Mouse (Mus musculus) C2C12 (cell line): ENCODE results near the gene Cd36. TPM values are rescaled to one million over a fixed set of nuclear protein-coding genes. Genes with fewer than 3 reads are reported as not detected.

Experiments
- H3K27me3 ChIP-seq: one replicate; pipeline ENCODE4 v1.6.1; 2011; ENCODE audit not compliant: control insufficient read depth, insufficient read depth, insufficient read length
- H3K36me3 ChIP-seq: one replicate; pipeline ENCODE4 v1.6.1; 2011; ENCODE audit not compliant: control insufficient read depth, insufficient read depth
- H3K4me3 ChIP-seq: one replicate; pipeline ENCODE4 v1.5.1; 2011; ENCODE audit warnings: mild to moderate bottlenecking, control low read depth; ENCODE audit not compliant: poor library complexity, insufficient read depth, severe bottlenecking
- H3K79me2 ChIP-seq: one replicate; pipeline ENCODE4 v1.6.1; 2011; ENCODE audit not compliant: control insufficient read depth, insufficient read depth
- H3K79me3 ChIP-seq: one replicate; pipeline ENCODE4 v1.6.1; 2011; ENCODE audit warnings: low read depth, control low read depth
- H3ac ChIP-seq: one replicate; pipeline ENCODE3; 2011; ENCODE audit warnings: low read depth; ENCODE audit not compliant: control insufficient read depth, insufficient read length
- CEBPB ChIP-seq: IDR thresholded peaks from one replicate; pipeline ENCODE4 v1.6.1; 2011; ENCODE audit warnings: low read depth, mild to moderate bottlenecking, control low read depth, moderate library complexity
- CTCF ChIP-seq: IDR thresholded peaks from one replicate; pipeline ENCODE4 v1.5.1; 2011; ENCODE audit not compliant: control insufficient read depth, insufficient read depth, insufficient read length
- FOSL1 ChIP-seq: IDR thresholded peaks from one replicate; pipeline ENCODE4 v1.8.0; 2011; ENCODE audit warnings: mild to moderate bottlenecking, low read length; ENCODE audit not compliant: poor library complexity, insufficient read depth, severe bottlenecking
- MAX ChIP-seq: IDR thresholded peaks from one replicate; pipeline ENCODE4 v1.6.1; 2011; ENCODE audit warnings: mild to moderate bottlenecking, control low read depth
- MYOD1 ChIP-seq: IDR thresholded peaks from one replicate; pipeline ENCODE4 v1.6.1; 2011; ENCODE audit warnings: low read depth; ENCODE audit not compliant: control insufficient read depth, insufficient read length
- MYOG ChIP-seq: IDR thresholded peaks from one replicate; pipeline ENCODE4 v1.6.1; 2011; ENCODE audit not compliant: control insufficient read depth, insufficient read length; ENCODE audit errors: extremely low read depth
- USF1 ChIP-seq: IDR thresholded peaks from one replicate; pipeline ENCODE4 v1.6.1; 2011; ENCODE audit warnings: low read depth, mild to moderate bottlenecking, control low read depth, moderate library complexity
- polyA plus RNA-seq: library from polyadenylated mRNA; unstranded; fragments of >200 nt; fragmentation: generic; extraction: Trizol; gene quantifications from one replicate; pipeline ENCODE4 v1.2.1, GENCODE M21; 2012; ENCODE audit warnings: missing spikeins

The Cd36 gene
- polyA plus RNA-seq, 1 experiment: 0.01 TPM

DNA sequence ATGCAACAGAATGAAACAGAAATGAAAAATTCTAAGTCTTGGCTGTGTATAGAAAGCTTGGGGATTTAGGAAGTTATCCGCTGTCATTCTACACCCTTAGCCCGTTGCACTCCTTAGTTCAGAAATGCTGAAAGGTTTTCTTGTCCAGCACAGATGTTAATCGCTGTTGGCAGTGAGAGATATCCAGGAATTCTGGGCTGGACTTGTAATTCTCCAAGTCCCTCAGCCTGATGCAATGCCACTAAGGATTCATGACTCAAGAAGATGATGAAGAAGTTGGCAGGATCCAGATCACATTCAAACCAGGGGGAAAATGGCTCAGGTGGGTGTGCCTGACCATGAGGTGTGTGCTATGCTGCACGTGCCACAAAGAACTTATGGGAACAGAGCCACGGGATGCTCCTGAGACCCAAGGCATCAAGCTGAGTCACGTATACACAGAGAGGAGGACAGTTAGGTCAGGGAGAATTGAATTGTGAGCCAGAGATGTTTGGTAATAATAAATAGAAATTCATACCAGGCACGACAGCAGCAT is 135.1 kb downstream of the Cd36 start:
- Histone ChIP-seq H3K79me3 (no peaks in the 10 kb centered on the region), H3K79me2 (no peaks in the 10 kb centered on the region), H3K4me3 (no peak overlapping the region), H3K36me3 (no peaks in the 10 kb centered on the region), H3ac (no peak overlapping the region), H3K27me3 (no peaks in the 10 kb centered on the region)
- TF ChIP-seq CTCF (no peak), MYOD1 (no peak), MYOG (no peak), MAX (no peak), FOSL1 (no peak), USF1 (no peak), CEBPB (no peak)

DNA sequence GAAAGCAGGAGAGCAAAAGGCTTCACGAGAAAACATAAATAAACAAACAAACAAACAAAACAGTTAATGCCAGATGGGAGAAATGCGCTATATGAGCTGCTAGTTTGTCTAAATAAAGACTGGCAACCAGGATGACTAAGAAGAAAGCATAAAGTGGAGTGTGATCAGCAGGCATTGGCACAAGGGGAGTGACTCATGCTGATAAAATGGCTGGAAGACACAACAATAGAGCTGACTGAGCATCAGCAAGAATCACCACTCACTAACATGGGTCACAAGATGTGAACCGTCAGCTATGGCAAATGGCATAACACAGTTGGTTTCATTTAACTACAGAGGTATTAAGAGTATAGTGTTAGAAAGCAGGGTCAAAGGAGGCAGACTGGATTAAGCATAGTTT is 140.3 kb downstream of the Cd36 start:
- no peak for TF ChIP-seq CEBPB
- TF ChIP-seq FOSL1: peak; percentile 41
- no peaks in the 10 kb centered on the region for H3K27me3 ChIP-seq
- no peaks in the 10 kb centered on the region for H3K36me3 ChIP-seq
- no peaks in the 10 kb centered on the region for H3K79me2 ChIP-seq
- H3K4me3 ChIP-seq: no peak overlapping the region
- H3K79me3 ChIP-seq: no peaks in the 10 kb centered on the region
- H3ac ChIP-seq: no peak overlapping the region

DNA sequence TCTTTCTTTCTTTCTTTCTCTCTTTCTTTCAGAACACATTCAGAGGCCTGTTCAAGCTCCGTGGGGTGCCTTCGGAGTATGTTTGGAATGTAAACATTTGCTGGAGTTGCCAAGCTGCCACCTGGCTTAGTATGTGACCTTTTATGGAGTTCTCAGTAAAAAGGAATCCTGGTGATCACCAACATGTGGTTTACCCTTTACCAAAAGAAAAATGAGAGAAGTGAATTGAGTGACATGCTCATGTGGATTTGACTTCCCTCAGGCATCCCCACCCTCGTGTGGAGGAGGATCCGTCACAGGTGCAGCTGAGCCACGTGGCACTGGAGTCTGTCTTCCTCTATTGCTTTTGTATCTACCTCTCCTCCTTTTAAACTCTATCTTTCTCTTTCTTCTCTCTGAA is 141.5 kb downstream of the Cd36 start:
- Histone ChIP-seq H3K4me3 (no peak overlapping the region), H3K36me3 (no peaks in the 10 kb centered on the region), H3ac (no peak overlapping the region), H3K27me3 (no peaks in the 10 kb centered on the region), H3K79me3 (no peaks in the 10 kb centered on the region), H3K79me2 (no peaks in the 10 kb centered on the region)
- TF ChIP-seq MYOD1: peak; percentile 92
- no peak for TF ChIP-seq CEBPB
- TF ChIP-seq USF1: peak; percentile 57
- TF ChIP-seq MAX: peak; percentile 74
- no peak for TF ChIP-seq CTCF
- no peak for TF ChIP-seq FOSL1
- TF ChIP-seq MYOG: no peak

DNA sequence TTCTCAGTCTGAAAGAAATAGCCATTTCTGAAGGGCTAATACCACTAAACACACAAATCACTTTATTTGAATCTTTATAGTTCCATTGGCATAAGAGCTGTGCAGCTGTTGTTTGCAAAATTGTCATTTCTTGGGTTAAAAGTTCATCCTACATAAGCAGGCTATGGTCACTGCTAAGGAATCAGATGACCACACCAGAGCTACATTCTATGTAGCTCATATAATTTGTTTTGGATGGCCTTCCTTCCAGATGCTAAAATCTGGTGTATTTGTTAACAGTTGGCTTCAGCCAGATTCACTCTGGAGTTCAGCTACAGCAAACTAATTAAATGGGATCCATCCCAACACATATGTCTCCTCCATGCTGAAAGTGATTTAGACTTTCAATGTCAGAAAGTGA is 142.1 kb downstream of the Cd36 start:
- Histone ChIP-seq H3K79me2 (no peaks in the 10 kb centered on the region), H3K27me3 (no peaks in the 10 kb centered on the region), H3ac (no peak overlapping the region), H3K79me3 (no peaks in the 10 kb centered on the region), H3K4me3 (no peak overlapping the region), H3K36me3 (no peaks in the 10 kb centered on the region)
- no peak for TF ChIP-seq FOSL1
- peak; percentile 60 for TF ChIP-seq MYOD1

DNA sequence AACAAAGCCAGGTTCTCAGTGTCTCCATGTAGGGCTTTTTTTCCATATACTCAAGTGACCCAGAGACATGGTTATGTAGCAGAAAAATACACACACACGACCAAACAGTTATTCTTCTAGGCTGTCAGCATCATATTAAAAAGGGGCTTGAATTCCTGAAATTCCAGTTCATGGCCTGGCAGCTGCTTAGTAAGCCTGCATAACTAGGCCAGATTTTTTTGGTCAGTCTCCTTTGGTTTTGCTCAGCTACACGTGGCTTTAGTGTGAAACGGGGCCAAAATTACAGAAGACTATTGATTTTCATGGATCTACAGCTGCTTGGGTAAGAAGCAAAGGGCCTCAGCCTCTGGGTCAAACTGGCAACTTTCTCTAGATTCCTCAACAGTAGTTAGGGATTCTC is 148.8 kb downstream of the Cd36 start:
- H3K4me3 ChIP-seq: no peak overlapping the region
- TF ChIP-seq MYOG (no peak), MYOD1 (no peak), CTCF (no peak)
- no peaks in the 10 kb centered on the region for H3K36me3 ChIP-seq
- no peaks in the 10 kb centered on the region for H3K79me2 ChIP-seq
- no peaks in the 10 kb centered on the region for H3K27me3 ChIP-seq
- H3ac ChIP-seq: no peak overlapping the region
- no peaks in the 10 kb centered on the region for H3K79me3 ChIP-seq

Other genes starting within 250 kb of the Cd36 start
- not detected for gene Gnat3, start 73.7 kb upstream of the Cd36 start, polyA plus RNA-seq